Mouse (Mus musculus) forebrain, postnatal 0 days (tissue): ENCODE measurements at regions not wholly inside any gene's neighbourhood (a gene's known extent, or its start where the extent isn't known, plus 50 kb on each side); places are given as distances from the start of the nearest gene placed in this dataset.

Source experiments
- ATAC-seq: fragments of 200-750 bp; cut with Nextera tagmentation; 2 replicates; pipeline ENCODE4 v1.8.0; 2017; ENCODE audit warnings: mild to moderate bottlenecking, moderate library complexity
- DNase-seq: peaks from one replicate; pipeline ENCODE4 v3.0.0-alpha.2; 2015
- H3K27ac ChIP-seq: fragments of 300-500 bp; sonication (generic); 2 replicates; pipeline ENCODE4 v1.5.1; 2014; ENCODE audit warnings: low read depth, mild to moderate bottlenecking, antibody characterized with exemption, low read length, moderate library complexity, mixed read lengths
- H3K27me3 ChIP-seq: fragments of 300-500 bp; sonication (generic); 2 replicates; pipeline ENCODE4 v1.6.1; 2014; ENCODE audit warnings: mild to moderate bottlenecking, low read length, mixed read lengths; ENCODE audit not compliant: insufficient read depth
- H3K36me3 ChIP-seq: fragments of 300-500 bp; sonication (generic); 2 replicates; pipeline ENCODE4 v1.6.1; 2014; ENCODE audit warnings: mild to moderate bottlenecking, moderate library complexity; ENCODE audit not compliant: insufficient read depth
- H3K4me1 ChIP-seq: fragments of 300-500 bp; sonication (generic); 2 replicates; pipeline ENCODE4 v1.6.1; 2014; ENCODE audit warnings: antibody characterized with exemption; ENCODE audit not compliant: insufficient read depth
- H3K4me2 ChIP-seq: fragments of 300-500 bp; sonication (generic); 2 replicates; pipeline ENCODE4 v1.6.1; 2014; ENCODE audit warnings: low read depth, mild to moderate bottlenecking, moderate library complexity
- H3K4me3 ChIP-seq: fragments of 300-500 bp; sonication (generic); 2 replicates; pipeline ENCODE4 v1.5.1; 2014; ENCODE audit warnings: low read depth, low read length, mixed read lengths
- H3K9ac ChIP-seq: fragments of 300-500 bp; sonication (generic); 2 replicates; pipeline ENCODE4 v1.6.1; 2014; ENCODE audit warnings: mild to moderate bottlenecking
- H3K9me3 ChIP-seq: fragments of 300-500 bp; sonication (generic); 2 replicates; pipeline ENCODE4 v1.6.1; 2016; ENCODE audit warnings: low read length
- CTCF ChIP-seq: sonication (generic); IDR thresholded peaks from 2 replicates; pipeline ENCODE4 v1.5.1; 2016; ENCODE audit warnings: antibody characterized with exemption, control low read depth, low read depth
- WGBS: fragments of 180-500 bp; shearing (Covaris S2); extraction: QIAGEN DNeasy Blood & Tissue Kit; methylation state at CpG from one replicate; pipeline ENCODE4 v1.1.7; 2014; 5-methylcytosine and 5-hydroxymethylcytosine counted together

DNA sequence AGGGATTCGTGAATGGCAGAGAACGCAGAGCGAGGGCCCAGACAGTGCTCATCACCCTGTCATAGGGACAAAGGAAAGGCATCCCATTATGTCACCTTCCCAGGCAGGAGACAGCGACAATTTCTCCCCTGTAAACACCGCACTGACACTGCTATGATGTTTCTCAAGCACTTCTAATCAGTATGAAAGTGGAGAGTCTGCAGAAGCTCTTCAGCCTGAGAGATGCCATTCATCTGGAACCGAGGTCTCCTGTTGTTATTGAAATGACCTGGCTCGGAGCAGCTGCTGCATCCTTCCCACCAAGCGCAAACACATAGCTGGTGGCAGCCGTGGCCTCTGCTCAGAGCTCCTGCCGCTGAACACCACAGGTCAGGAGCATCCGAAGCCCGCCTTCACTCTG, 380.5 kb upstream of the Smim15 start:
- Histone ChIP-seq H3K36me3 (no peaks in the 10 kb centered on the region), H3K27ac (peak overlapping the region; percentile 15; the same call in 1 of the 2 replicates), H3K4me2 (no peak overlapping the region), H3K27me3 (no peaks in the 10 kb centered on the region), H3K4me3 (no peak overlapping the region), H3K9ac (no peak overlapping the region), H3K4me1 (0 out of 2 replicates have a peak, but pooled peaks cover 10% of the 10 kb centered on the region), H3K9me3 (no peaks in the 10 kb centered on the region)
- TF ChIP-seq CTCF: no peak
- WGBS: 13% methylated on average over 12 of the region's 12 CpGs
- DNase-seq: no peak
- peak; percentile 69 for ATAC-seq

DNA sequence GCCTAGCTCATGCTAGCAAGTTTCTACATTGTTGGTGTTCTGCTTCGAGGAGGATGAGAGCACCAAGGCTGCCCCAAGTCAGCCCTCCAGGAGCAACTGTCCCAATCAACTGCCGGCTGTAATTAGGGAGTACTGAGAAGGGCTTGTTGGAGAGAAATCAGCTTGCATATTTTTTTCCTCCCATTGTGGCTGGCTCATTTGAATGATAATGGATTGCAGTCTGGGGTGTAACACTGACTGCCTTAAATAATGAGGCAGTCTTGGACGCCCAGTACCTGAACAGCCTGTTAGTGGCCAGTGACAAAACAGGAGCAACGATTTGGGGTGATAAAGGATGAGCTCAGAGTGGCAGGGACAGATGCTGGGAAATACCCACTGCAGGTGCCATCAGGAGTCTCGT, 382.8 kb upstream of the Smim15 start:
- no peaks in the 10 kb centered on the region for H3K9me3 ChIP-seq
- H3K27ac ChIP-seq: no peak overlapping the region
- ATAC-seq (peak; percentile 49), DNase-seq (no peak)
- H3K27me3 ChIP-seq: no peaks in the 10 kb centered on the region
- 0 out of 2 replicates have a peak, but pooled peaks cover 10% of the 10 kb centered on the region for H3K4me1 ChIP-seq
- no peak overlapping the region for H3K9ac ChIP-seq
- H3K36me3 ChIP-seq: no peaks in the 10 kb centered on the region
- WGBS: 6% methylated on average over 5 of the region's 5 CpGs
- no peak for TF ChIP-seq CTCF
- no peak overlapping the region for H3K4me2 ChIP-seq
- no peak overlapping the region for H3K4me3 ChIP-seq

DNA sequence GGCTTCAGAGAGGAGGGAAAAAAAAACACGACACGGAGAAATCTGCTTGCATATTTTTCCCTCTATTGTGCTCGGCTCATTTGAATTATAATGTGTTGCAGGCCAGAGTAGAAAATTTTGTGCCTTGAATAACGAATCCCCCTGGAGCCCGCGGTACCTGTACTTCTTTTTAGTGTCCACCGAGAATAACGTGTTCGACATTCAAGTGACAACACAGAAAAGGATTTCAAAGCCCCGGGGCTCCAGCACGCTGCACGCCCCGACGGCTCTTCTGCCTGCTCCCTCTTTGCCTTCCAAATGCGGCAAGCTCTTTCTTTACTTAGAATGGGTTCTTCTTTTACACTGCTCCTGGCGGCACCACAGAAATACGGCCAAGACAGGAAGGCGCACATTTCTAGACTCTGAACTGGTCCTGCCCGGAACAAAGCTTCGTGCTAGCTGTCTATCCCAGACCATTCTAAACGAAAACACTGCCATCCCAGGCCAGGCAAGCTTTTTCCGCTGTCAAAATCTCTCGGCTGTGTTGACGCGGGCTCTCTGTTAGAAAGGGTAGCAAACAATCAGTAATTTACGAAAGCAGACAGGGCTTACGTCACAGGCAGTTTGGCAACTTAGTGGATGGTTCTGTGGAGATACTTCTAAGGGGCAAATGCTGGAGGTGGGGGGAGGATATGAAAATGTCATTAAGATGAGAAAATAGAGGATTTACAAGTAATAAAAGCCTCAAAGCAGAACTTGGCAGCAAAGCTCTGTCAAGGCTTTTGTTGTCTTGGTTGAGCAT, 398.2 kb upstream of the Smim15 start:
- no peaks in the 10 kb centered on the region for H3K9me3 ChIP-seq
- peak; percentile 77 for ATAC-seq
- peak overlapping the region; percentile 65 for H3K9ac ChIP-seq
- peak; percentile 21; the same call in 1 of the 2 replicates for TF ChIP-seq CTCF
- peak overlapping the region; percentile 66 for H3K4me2 ChIP-seq
- peak overlapping the region; percentile 77 for H3K27ac ChIP-seq
- DNase-seq: peak; percentile 81
- no peaks in the 10 kb centered on the region for H3K36me3 ChIP-seq
- no peaks in the 10 kb centered on the region for H3K27me3 ChIP-seq
- H3K4me1 ChIP-seq: peaks cover 7% of the 10 kb centered on the region; the same call in 1 of the 2 replicates
- 2% methylated on average over 27 of the region's 27 CpGs for WGBS
- H3K4me3 ChIP-seq: peak overlapping the region; percentile 40

DNA sequence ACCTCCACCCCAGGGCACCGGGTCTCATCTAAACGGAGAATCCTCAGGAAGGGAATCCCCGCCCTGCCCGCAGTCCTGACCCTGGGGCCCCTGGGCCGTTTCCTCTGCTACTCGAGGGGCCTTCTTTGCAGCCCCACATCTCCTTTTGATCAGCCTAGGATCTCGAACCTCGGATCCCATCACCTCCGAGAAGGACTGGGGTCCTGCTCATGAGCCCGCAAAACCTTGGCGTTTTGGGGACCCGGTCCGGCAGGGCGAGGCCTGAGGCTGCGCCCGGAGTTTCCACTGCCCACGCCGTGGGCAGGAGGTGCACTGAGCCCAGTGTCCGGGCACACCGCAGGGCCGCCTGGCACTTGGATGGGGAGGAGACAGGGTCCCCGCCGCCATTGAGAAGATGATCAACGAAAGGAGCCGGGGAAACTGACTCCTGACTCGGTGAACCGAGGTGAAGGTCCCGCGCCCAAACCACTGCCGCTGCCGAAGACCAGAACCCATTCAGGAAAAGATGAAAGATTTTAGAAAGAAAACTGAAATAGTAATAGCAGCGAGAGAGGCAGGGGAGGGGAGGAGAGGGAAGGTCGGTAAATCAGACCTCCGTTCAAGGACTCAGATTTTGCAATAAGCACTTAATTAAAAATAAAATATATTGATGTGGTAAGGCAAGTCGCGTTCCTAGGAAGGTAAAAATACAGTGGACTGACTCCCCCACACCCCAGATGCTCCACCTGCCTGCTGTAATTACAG, 399.0 kb upstream of the Smim15 start:
- 7% methylated on average over 36 of the region's 36 CpGs for WGBS
- H3K27ac ChIP-seq: peak overlapping the region; percentile 77
- no peak for ATAC-seq
- no peaks in the 10 kb centered on the region for H3K9me3 ChIP-seq
- no peak for TF ChIP-seq CTCF
- no peaks in the 10 kb centered on the region for H3K36me3 ChIP-seq
- DNase-seq: no peak
- peaks cover 7% of the 10 kb centered on the region; the same call in 1 of the 2 replicates for H3K4me1 ChIP-seq
- H3K27me3 ChIP-seq: no peaks in the 10 kb centered on the region
- H3K9ac ChIP-seq: peak overlapping the region; percentile 65
- H3K4me3 ChIP-seq: peak overlapping the region; percentile 40
- H3K4me2 ChIP-seq: peak overlapping the region; percentile 66

DNA sequence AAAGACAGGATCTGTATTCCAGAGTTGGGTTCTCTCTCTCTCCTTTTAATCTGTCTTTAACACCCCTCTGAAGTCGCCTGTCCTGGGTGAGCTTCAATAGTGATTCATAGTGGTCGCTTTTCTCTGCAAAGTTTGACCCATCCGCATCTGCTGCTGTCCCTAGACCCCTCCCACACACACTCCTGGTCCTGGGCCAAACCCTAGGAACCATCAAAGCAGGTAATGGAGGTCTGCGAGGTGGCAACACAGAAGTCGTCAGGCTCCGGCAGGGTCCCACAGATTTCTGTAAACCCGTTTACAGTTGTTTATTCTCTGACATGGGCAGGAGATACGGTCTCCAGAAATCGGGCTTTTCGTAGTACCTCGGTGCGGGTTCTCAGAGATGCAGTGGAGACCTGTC, 399.5 kb upstream of the Smim15 start:
- no peak for DNase-seq
- H3K4me3 ChIP-seq: peak overlapping the region; percentile 40
- H3K4me2 ChIP-seq: peak overlapping the region; percentile 66
- peaks cover 7% of the 10 kb centered on the region; the same call in 1 of the 2 replicates for H3K4me1 ChIP-seq
- peak overlapping the region; percentile 65 for H3K9ac ChIP-seq
- 66% methylated on average over 12 of the region's 12 CpGs for WGBS
- TF ChIP-seq CTCF: no peak
- no peaks in the 10 kb centered on the region for H3K9me3 ChIP-seq
- no peak for ATAC-seq
- no peaks in the 10 kb centered on the region for H3K36me3 ChIP-seq
- H3K27me3 ChIP-seq: no peaks in the 10 kb centered on the region
- peak overlapping the region; percentile 77 for H3K27ac ChIP-seq

DNA sequence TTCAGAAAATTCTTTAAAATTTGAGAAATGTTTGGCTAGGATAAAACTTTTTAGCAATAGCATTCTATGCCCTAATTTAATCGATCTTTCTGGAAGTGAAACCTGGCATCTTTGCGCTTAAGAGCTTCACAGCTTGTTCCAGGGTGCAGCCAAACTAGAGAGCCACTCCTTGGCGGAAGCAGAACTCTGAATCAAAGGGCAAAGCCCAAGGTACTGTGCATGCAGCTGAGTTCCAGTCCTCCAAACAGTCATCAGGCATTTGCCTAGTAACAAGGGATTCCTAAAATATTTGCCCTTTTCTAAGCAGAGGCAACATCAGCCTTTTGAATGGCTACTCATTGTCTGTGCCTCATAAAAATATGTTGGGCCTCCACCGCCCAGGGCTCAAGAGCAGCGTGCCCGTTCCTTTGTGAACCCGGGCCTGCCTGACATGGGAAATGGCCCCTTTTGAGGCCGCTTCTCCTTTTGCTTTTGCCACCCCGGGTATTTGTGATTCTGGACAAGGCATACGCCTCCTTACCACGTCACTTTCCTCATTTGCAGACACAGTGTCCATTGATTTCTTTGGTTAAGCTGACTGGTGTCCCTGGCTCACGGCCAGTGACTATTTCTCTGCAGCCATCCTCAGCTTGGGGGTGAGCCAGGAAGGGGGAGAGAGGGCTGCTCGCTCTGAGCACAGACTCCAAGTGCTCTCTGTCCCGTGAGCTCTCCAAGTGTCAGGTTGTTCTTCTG, 402.2 kb upstream of the Smim15 start:
- Histone ChIP-seq H3K36me3 (no peaks in the 10 kb centered on the region), H3K4me2 (no peak overlapping the region), H3K9ac (no peak overlapping the region), H3K27ac (peak overlapping the region; percentile 43), H3K9me3 (no peaks in the 10 kb centered on the region), H3K4me3 (no peak overlapping the region), H3K4me1 (peaks cover 7% of the 10 kb centered on the region; the same call in 1 of the 2 replicates), H3K27me3 (no peaks in the 10 kb centered on the region)
- no peak for TF ChIP-seq CTCF
- ATAC-seq (peak; percentile 64), DNase-seq (peak; percentile 77)
- WGBS: 25% methylated on average over 14 of the region's 14 CpGs
